Mouse (Mus musculus) limb, embryonic 12.5 days (tissue): Measurements from ENCODE around the gene Minpp1. TPM values are rescaled to one million over a fixed set of nuclear protein-coding genes. Genes with fewer than 3 reads are reported as not detected.

Experiments used
- ATAC-seq: fragments of 200-750 bp; cut with Nextera tagmentation; 2 replicates; pipeline ENCODE4 v1.8.0; 2017; ENCODE audit warnings: low read depth, moderate TSS enrichment; ENCODE audit not compliant: insufficient number of reproducible peaks, insufficient read depth, low FRiP score, low TSS enrichment
- H3K27ac ChIP-seq: fragments of 300-500 bp; sonication (generic); 2 replicates; pipeline ENCODE4 v1.5.1; 2016; ENCODE audit warnings: mild to moderate bottlenecking, moderate library complexity
- H3K27me3 ChIP-seq: fragments of 300-500 bp; sonication (generic); 2 replicates; pipeline ENCODE4 v1.6.1; 2016; ENCODE audit warnings: mild to moderate bottlenecking, moderate library complexity
- H3K36me3 ChIP-seq: fragments of 300-500 bp; sonication (generic); 2 replicates; pipeline ENCODE4 v1.6.1; 2016; ENCODE audit warnings: mild to moderate bottlenecking, moderate library complexity
- H3K4me1 ChIP-seq: fragments of 300-500 bp; sonication (generic); replicated peaks from 2 replicates; pipeline ENCODE4 v1.6.1; 2016
- H3K4me2 ChIP-seq: fragments of 300-500 bp; sonication (generic); 2 replicates; pipeline ENCODE4 v1.6.1; 2016; ENCODE audit warnings: mild to moderate bottlenecking, moderate library complexity
- H3K4me3 ChIP-seq: fragments of 300-500 bp; sonication (generic); replicated peaks from 2 replicates; pipeline ENCODE4 v1.5.1; 2016; ENCODE audit warnings: mild to moderate bottlenecking
- H3K9ac ChIP-seq: fragments of 300-500 bp; sonication (generic); replicated peaks from 2 replicates; pipeline ENCODE4 v1.6.1; 2016; ENCODE audit warnings: mild to moderate bottlenecking, moderate library complexity
- H3K9me3 ChIP-seq: fragments of 300-500 bp; sonication (generic); 2 replicates; pipeline ENCODE4 v1.6.1; 2016; ENCODE audit warnings: mild to moderate bottlenecking, moderate library complexity
- WGBS: fragments of 180-500 bp; shearing (Covaris S2); methylation state at CpG from one replicate; pipeline ENCODE4 v1.1.7; 2016; 5-methylcytosine and 5-hydroxymethylcytosine counted together
- polyA plus RNA-seq: library from polyadenylated mRNA; unstranded; fragments of >200 nt; fragmentation: Nextera tagmentation; extraction: Ambion mirVana; gene quantifications from 2 replicates; pipeline ENCODE4 v1.2.1, GENCODE M21; 2016

Gene Minpp1
- polyA plus RNA-seq, 1 experiment from 2014 or later, result 92.6 TPM

GRCm38 (mm10) chr19:32490976-32491375 lies 5.4 kb downstream of the Minpp1 start:
- Histone ChIP-seq H3K36me3 (peaks cover 41% of the 10 kb centered on the region), H3K4me3 (no peak overlapping the region), H3K27ac (no peak overlapping the region), H3K4me1 (peaks cover 17% of the 10 kb centered on the region), H3K9me3 (no peaks in the 10 kb centered on the region), H3K4me2 (no peak overlapping the region), H3K27me3 (no peaks in the 10 kb centered on the region), H3K9ac (no peak overlapping the region)
- no peak for ATAC-seq
- 95% methylated on average over 2 of the region's 2 CpGs for WGBS

DNA sequence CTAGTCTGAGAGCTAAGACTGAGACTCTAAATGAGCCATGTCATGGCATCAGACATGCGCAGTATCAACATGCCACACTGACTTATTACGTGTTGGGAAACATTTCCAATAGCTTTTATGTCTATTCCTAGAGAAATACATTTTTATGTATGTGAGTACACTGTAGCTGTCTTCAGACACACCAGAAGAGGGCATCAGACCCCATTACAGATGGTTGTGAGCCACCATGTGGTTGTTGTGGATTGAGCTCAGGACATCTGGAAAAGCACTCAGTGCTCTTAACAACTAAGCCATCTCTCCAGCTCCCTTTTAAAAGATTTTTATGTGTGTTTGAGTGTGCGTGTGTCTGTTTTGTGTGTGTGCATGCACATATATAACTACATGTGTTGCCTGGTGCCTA lies 6.8 kb downstream of the Minpp1 start:
- 78% methylated on average over 3 of the region's 3 CpGs for WGBS
- Histone ChIP-seq H3K36me3 (peaks cover 51% of the 10 kb centered on the region), H3K4me3 (no peak overlapping the region), H3K9ac (no peak overlapping the region), H3K4me1 (peaks cover 10% of the 10 kb centered on the region), H3K4me2 (no peak overlapping the region), H3K27me3 (no peaks in the 10 kb centered on the region), H3K27ac (no peak overlapping the region), H3K9me3 (no peaks in the 10 kb centered on the region)
- no peak for ATAC-seq

GRCm38 (mm10) chr19:32492981-32493380 lies 7.4 kb downstream of the Minpp1 start:
- peaks cover 54% of the 10 kb centered on the region for H3K36me3 ChIP-seq
- no peaks in the 10 kb centered on the region for H3K27me3 ChIP-seq
- no peak overlapping the region for H3K9ac ChIP-seq
- no peak overlapping the region for H3K27ac ChIP-seq
- H3K4me1 ChIP-seq, result peaks cover 6% of the 10 kb centered on the region; the same call in 1 of the 2 replicates
- 89% methylated on average over 5 of the region's 5 CpGs for WGBS
- no peaks in the 10 kb centered on the region for H3K9me3 ChIP-seq
- ATAC-seq, result no peak
- H3K4me3 ChIP-seq, result no peak overlapping the region
- H3K4me2 ChIP-seq, result no peak overlapping the region

DNA sequence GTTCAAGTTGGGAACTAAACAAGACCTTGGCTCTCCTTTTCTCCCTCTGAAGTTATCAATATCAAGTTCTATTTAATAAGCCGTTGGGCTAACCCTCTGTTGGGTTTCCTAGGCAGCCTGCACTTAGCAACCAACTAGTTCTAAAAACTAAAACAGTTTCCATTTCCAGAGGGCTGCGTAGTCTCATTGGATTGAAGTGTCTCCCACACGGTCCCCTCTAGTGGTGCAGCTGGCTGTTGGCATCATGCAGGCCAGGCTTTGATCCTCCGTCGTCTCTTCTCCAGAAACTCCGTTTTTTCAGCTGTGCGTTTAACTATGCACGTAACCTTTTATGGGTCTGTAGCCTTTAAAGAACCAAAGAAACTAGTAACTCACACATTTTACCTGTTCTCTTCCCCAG lies 7.9 kb downstream of the Minpp1 start:
- Histone ChIP-seq H3K27ac (no peak overlapping the region), H3K4me1 (0 out of 2 replicates have a peak, but pooled peaks cover 4% of the 10 kb centered on the region), H3K9me3 (no peaks in the 10 kb centered on the region), H3K36me3 (peaks cover 59% of the 10 kb centered on the region), H3K4me2 (no peak overlapping the region), H3K4me3 (no peak overlapping the region), H3K9ac (no peak overlapping the region), H3K27me3 (no peaks in the 10 kb centered on the region)
- 62% methylated on average over 8 of the region's 8 CpGs for WGBS
- ATAC-seq, result no peak

GRCm38 (mm10) chr19:32494611-32495010 lies 9.0 kb downstream of the Minpp1 start:
- peaks cover 66% of the 10 kb centered on the region for H3K36me3 ChIP-seq
- H3K27ac ChIP-seq, result no peak overlapping the region
- H3K27me3 ChIP-seq, result no peaks in the 10 kb centered on the region
- WGBS, result 89% methylated on average over 13 of the region's 13 CpGs
- H3K9me3 ChIP-seq, result no peaks in the 10 kb centered on the region
- H3K9ac ChIP-seq, result no peak overlapping the region
- H3K4me2 ChIP-seq, result no peak overlapping the region
- ATAC-seq, result no peak
- H3K4me1 ChIP-seq, result no peaks in the 10 kb centered on the region
- H3K4me3 ChIP-seq, result no peak overlapping the region

DNA sequence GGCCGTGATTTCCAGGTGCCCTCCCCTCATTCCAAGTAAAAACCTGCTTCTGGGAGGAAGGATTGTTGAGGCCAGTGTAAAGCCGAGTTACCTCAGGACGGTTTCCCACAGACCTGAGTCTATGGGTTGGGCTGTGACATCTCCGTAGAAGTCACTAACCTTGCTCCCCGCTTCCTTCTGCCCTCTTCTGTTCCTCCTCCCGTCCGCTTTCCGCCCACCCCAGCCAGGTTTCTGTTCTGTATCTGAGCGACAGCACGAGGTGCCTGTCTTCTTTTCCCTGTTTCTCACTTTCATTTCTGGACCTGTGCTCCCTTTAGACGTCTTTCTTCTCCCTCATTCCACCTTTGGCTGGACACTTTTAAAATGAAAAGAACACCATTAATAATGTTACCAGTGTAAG lies 9.5 kb downstream of the Minpp1 start:
- H3K4me2 ChIP-seq, result no peak overlapping the region
- no peaks in the 10 kb centered on the region for H3K4me1 ChIP-seq
- H3K9me3 ChIP-seq, result no peaks in the 10 kb centered on the region
- no peak overlapping the region for H3K9ac ChIP-seq
- H3K36me3 ChIP-seq, result peaks cover 69% of the 10 kb centered on the region
- H3K4me3 ChIP-seq, result no peak overlapping the region
- ATAC-seq, result no peak
- WGBS, result 90% methylated on average over 11 of the region's 11 CpGs
- no peak overlapping the region for H3K27ac ChIP-seq
- H3K27me3 ChIP-seq, result no peaks in the 10 kb centered on the region

DNA sequence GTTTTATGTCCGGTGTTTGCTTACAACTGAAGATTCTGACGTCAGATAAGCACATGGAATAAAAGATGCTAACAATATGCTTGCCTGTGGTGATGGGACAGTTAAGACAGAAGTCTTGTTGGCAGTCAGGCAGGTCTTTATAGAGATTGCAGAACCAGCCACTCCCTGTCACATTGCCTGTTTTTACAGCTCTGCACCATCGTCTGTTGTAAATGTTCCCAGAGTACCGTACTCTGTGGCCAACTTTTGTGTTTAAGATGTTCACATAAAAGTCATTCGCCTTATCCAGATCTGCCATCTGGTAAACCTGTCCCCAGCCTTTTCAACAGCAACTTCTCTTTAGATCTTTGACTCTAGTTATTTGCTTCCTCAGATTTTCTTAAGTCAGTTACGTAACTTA lies 11.8 kb downstream of the Minpp1 start:
- Histone ChIP-seq H3K4me1 (no peaks in the 10 kb centered on the region), H3K36me3 (peaks cover 71% of the 10 kb centered on the region), H3K27ac (no peak overlapping the region), H3K9ac (no peak overlapping the region), H3K9me3 (no peaks in the 10 kb centered on the region), H3K27me3 (no peaks in the 10 kb centered on the region), H3K4me3 (no peak overlapping the region), H3K4me2 (no peak overlapping the region)
- ATAC-seq, result no peak
- WGBS, result 80% methylated on average over 6 of the region's 6 CpGs

GRCm38 (mm10) chr19:32498002-32498401 lies 12.4 kb downstream of the Minpp1 start:
- Histone ChIP-seq H3K9me3 (no peaks in the 10 kb centered on the region), H3K4me2 (no peak overlapping the region), H3K9ac (no peak overlapping the region), H3K4me3 (no peak overlapping the region), H3K27me3 (no peaks in the 10 kb centered on the region), H3K4me1 (no peaks in the 10 kb centered on the region), H3K36me3 (peaks cover 66% of the 10 kb centered on the region), H3K27ac (no peak overlapping the region)
- WGBS, result 92% methylated on average over 5 of the region's 5 CpGs
- ATAC-seq, result no peak

GRCm38 (mm10) chr19:32501414-32501813 lies 15.8 kb downstream of the Minpp1 start:
- Histone ChIP-seq H3K4me3 (no peak overlapping the region), H3K4me1 (no peaks in the 10 kb centered on the region), H3K9ac (no peak overlapping the region), H3K27me3 (no peaks in the 10 kb centered on the region), H3K4me2 (no peak overlapping the region), H3K36me3 (peaks cover 59% of the 10 kb centered on the region), H3K27ac (no peak overlapping the region), H3K9me3 (no peaks in the 10 kb centered on the region)
- no peak for ATAC-seq
- 82% methylated on average over 6 of the region's 6 CpGs for WGBS

DNA sequence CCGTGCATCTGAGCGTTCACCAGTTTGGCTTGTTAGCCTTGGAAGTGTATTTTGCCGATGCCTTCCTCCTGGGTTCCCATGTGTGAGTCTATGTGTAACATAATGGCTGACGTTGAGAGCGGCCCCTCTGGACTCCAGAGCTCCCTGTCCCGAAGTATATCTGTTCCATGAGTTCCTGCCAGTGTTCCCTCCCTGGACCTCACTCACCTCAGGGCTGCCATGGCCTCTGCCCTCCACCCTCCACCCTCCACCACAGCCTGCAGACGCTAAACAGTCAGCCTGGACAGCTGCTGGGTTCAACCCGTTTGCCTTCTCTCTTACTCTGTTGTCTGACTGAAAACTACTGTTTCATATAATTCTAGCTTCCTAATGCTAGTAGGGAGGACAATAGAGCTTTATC lies 20.5 kb downstream of the Minpp1 start:
- no peak overlapping the region for H3K4me3 ChIP-seq
- no peak overlapping the region for H3K9ac ChIP-seq
- no peaks in the 10 kb centered on the region for H3K9me3 ChIP-seq
- WGBS, result 83% methylated on average over 8 of the region's 8 CpGs
- H3K36me3 ChIP-seq, result peaks cover 58% of the 10 kb centered on the region
- ATAC-seq, result no peak
- H3K27me3 ChIP-seq, result no peaks in the 10 kb centered on the region
- H3K4me1 ChIP-seq, result no peaks in the 10 kb centered on the region
- H3K27ac ChIP-seq, result no peak overlapping the region
- no peak overlapping the region for H3K4me2 ChIP-seq

- ATAC-seq, result no peak
- WGBS, result 95% methylated on average over 5 of the region's 5 CpGs
- Histone ChIP-seq H3K4me1 (no peaks in the 10 kb centered on the region), H3K27me3 (no peaks in the 10 kb centered on the region), H3K36me3 (peaks cover 57% of the 10 kb centered on the region), H3K9ac (no peak overlapping the region), H3K27ac (no peak overlapping the region), H3K9me3 (no peaks in the 10 kb centered on the region), H3K4me2 (no peak overlapping the region), H3K4me3 (no peak overlapping the region)
Observed at GRCm38 (mm10) chr19:32506514-32506913, 20.9 kb downstream of the Minpp1 start.

DNA sequence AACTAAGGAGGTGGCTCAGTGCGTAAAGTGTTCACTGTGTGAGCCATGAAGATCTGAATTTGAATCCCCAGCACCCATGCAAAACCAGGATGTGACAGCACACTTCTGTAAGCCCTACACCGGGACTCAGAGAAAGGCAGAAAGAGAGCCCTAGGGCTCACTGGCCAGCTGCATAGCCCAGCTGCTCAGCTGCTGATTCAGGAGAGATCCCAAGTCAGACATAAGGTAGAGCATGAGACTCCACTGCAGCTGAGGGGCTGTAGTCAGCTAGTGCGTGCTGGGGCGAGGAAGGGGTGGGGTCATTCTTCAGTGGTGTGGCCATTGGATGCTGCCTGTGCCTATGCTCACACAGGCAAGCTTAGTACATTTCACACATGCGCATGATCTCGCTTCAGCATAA lies 21.5 kb downstream of the Minpp1 start:
- WGBS, result 93% methylated on average over 6 of the region's 6 CpGs
- peaks cover 60% of the 10 kb centered on the region for H3K36me3 ChIP-seq
- H3K9ac ChIP-seq, result no peak overlapping the region
- no peak for ATAC-seq
- no peak overlapping the region for H3K4me3 ChIP-seq
- no peaks in the 10 kb centered on the region for H3K27me3 ChIP-seq
- H3K27ac ChIP-seq, result no peak overlapping the region
- no peak overlapping the region for H3K4me2 ChIP-seq
- no peaks in the 10 kb centered on the region for H3K4me1 ChIP-seq
- peaks cover 3% of the 10 kb centered on the region for H3K9me3 ChIP-seq
